Mouse (Mus musculus): Measurements from ENCODE around the gene Ak3. TPM values are rescaled to one million over a fixed set of nuclear protein-coding genes. Genes with fewer than 3 reads are reported as not detected.

Gene Ak3
- polyA plus RNA-seq, 1 experiment from 2014 or later, result 65.4 TPM

DNA sequence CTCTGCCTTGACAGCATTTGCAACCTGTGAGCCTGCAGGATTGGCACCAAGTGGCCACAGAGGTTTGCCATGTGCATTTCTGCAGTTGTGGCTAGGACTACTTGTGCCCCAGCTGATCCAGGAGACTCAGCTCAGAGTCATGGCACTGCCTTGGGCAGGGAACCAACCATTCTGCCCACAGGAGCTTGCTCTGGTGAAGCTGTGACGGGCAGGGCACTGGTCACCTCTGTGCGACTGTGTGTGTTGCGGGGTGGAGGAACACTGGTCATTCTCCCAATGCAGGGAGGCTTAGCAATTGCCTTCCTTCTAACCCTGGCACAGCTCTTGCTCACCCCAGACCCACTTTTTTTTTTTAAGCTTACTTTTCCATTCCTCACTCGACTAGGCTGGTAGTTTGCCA, 7.7 kb upstream of the Ak3 start:
- H3K36me3 ChIP-seq, result no peaks in the 10 kb centered on the region
- H3K27ac ChIP-seq, result no peak overlapping the region
- DNase-seq (ENCODE audit: low spot score), result no peak
- no peak overlapping the region for H3K4me3 ChIP-seq
- H3K4me1 ChIP-seq (replicated peaks), result peaks cover 6% of the 10 kb centered on the region
- 86% methylated on average over 4 of the region's 4 CpGs for WGBS
- no peaks in the 10 kb centered on the region for H3K9me3 ChIP-seq
- H3K27me3 ChIP-seq (ENCODE audit: insufficient read depth, poor library complexity, severe bottlenecking), result no peaks in the 10 kb centered on the region

DNA sequence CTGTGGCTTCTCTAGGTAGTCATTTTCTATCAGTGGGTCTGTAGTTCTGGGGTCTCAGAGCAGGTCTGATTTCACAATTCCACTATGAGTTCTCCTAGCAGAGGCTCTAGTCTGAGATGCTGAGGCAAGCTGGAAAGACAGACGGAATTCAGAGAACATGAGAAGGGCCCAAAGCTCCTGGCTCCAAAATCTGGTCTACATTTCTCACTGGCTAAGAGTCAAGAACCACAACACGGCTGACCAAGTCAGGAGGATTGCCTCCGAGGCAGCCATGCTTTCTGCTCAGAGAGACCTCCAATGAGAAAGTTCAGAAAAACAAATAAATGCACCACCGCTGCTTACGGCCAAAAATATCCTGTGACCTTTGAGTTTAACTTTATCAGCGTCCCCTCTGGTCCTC, 6.8 kb upstream of the Ak3 start:
- no peak overlapping the region for H3K27ac ChIP-seq
- H3K4me3 ChIP-seq, result no peak overlapping the region
- DNase-seq (ENCODE audit: low spot score), result no peak
- no peaks in the 10 kb centered on the region for H3K9me3 ChIP-seq
- H3K36me3 ChIP-seq, result no peaks in the 10 kb centered on the region
- 83% methylated on average over 6 of the region's 6 CpGs for WGBS
- no peaks in the 10 kb centered on the region for H3K4me1 ChIP-seq (replicated peaks)
- no peaks in the 10 kb centered on the region for H3K27me3 ChIP-seq (ENCODE audit: insufficient read depth, poor library complexity, severe bottlenecking)

DNA sequence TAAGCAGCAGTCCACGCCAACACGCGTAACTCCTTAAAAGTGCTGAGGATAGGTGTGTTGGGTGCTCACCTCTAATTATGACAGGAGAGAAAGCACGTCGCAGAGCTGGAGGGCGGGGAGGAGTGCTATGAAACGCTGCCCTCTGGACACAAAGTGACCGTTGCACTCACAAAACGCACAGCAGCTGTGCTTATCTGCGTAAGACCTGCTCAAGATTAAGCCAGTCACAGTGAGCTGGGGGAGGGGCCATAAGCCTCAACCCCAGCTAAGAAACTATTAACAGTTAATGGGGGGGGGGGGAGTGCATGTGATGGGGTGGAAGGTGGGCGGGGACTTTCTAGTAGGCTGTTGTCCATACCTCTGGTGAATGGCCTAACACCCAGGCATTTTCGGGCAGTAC, 5.0 kb upstream of the Ak3 start:
- H3K27ac ChIP-seq, result no peak overlapping the region
- no peak overlapping the region for H3K4me3 ChIP-seq
- no peaks in the 10 kb centered on the region for H3K36me3 ChIP-seq
- no peaks in the 10 kb centered on the region for H3K9me3 ChIP-seq
- no peak for DNase-seq (ENCODE audit: low spot score)
- H3K4me1 ChIP-seq (replicated peaks), result peaks cover 6% of the 10 kb centered on the region; the same call in 1 of the 2 replicates
- no peaks in the 10 kb centered on the region for H3K27me3 ChIP-seq (ENCODE audit: insufficient read depth, poor library complexity, severe bottlenecking)
- WGBS, result 90% methylated on average over 12 of the region's 12 CpGs

DNA sequence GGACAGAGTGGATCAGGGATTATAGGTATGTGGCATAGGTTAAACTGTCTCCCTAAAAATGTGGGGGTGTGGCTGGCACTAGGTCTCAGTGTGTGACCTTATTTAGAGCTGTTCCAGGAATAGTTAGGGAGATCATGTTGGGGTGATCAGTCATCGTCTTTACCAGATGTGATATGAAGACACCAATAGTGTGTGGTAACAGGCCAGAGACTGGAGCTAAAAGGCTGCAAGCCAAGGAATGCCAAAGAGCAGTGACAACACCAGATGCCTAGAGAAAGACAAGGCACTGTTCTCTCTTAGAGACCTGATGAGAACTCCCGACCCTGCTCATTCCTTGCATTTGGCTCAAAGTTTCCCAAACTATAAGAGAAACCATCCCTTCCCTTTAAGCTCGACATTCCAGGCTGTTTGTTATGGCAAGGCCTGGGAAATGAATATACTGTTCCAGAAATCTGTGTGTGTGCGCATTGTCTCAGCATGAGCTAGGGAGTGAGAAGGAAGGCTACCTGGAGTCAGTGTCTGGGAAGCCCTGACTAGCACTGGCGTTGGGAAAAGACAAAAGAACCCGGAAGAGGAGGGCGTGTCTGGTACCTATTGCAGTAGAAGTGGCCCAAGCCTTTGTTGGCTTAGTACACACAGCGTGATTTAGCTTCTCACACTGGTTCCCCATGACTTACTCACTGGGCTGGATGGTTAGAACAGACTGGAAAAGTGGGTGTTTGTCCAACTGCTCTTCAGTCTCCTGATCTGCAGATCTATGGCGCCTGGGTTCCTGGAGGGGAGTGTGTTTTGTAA, 2.6 kb upstream of the Ak3 start:
- H3K36me3 ChIP-seq, result no peaks in the 10 kb centered on the region
- H3K4me3 ChIP-seq, result no peak overlapping the region
- H3K27ac ChIP-seq, result no peak overlapping the region
- 79% methylated on average over 9 of the region's 9 CpGs for WGBS
- H3K4me1 ChIP-seq (replicated peaks), result peaks cover 30% of the 10 kb centered on the region
- H3K27me3 ChIP-seq (ENCODE audit: insufficient read depth, poor library complexity, severe bottlenecking), result no peaks in the 10 kb centered on the region
- DNase-seq (ENCODE audit: low spot score), result no peak
- H3K9me3 ChIP-seq, result no peaks in the 10 kb centered on the region

DNA sequence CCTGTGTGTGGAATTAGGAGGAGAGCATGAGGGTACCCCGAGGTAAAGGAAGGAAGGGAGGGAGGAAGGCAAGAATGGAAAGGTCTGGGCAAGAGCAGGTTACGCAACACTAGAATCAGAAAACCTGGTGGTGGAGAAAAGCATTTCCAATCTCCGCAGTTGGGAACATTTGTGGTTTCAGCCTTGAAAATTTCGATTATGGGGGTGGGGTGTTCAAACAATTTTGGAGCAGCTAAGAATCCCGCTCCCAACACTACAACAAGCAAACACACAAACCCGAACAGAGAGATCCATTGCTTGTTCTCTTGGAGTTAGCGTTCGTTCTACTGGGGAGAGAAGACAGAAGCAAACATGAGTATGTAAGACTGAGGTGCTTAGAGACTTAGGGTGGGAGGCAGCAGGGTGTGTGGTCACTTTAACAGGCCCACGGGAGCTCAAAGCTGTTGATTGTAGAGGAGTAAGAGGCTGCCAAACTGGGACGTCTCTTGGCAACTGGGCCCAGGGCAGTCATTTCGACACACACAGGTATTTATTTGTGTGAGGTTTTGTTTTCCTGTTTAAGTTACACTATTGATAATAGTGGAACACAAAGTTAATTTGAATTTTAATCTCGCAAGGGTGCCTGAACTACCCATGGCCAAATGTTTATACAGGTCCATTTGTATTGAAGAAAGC, 1.8 kb upstream of the Ak3 start:
- 87% methylated on average over 12 of the region's 12 CpGs for WGBS
- Histone ChIP-seq H3K27ac (no peak overlapping the region), H3K27me3 (ENCODE audit: insufficient read depth, poor library complexity, severe bottlenecking) (no peaks in the 10 kb centered on the region), H3K4me3 (no peak overlapping the region), H3K4me1 (replicated peaks) (peaks cover 38% of the 10 kb centered on the region), H3K9me3 (no peaks in the 10 kb centered on the region), H3K36me3 (no peaks in the 10 kb centered on the region)
- DNase-seq (ENCODE audit: low spot score), result no peak

DNA sequence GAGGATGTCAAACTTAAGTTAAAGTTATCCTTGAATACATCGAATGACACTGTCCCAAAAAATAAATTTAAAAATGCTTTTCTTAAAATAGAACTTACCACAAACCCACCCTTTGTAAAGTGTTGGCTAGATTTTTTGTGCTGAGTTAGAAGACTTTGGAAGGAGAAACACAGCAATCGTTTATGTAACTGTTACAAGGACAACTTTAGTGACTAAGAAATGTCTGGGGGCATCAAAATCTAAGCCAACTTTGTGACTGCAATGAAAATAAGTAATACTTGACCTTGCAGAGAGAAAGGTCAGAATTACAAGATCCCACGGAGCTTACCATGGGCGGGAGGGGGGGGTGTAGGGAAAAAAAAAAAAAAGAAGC, 814 bp downstream of the Ak3 start:
- WGBS, result 37% methylated on average over 4 of the region's 4 CpGs
- Histone ChIP-seq H3K27me3 (ENCODE audit: insufficient read depth, poor library complexity, severe bottlenecking) (no peaks in the 10 kb centered on the region), H3K27ac (peak overlapping the region; percentile 97), H3K36me3 (no peaks in the 10 kb centered on the region), H3K9me3 (no peaks in the 10 kb centered on the region), H3K4me3 (peak overlapping the region; percentile 83), H3K4me1 (replicated peaks) (peaks cover 53% of the 10 kb centered on the region)
- DNase-seq (ENCODE audit: low spot score), result no peak

DNA sequence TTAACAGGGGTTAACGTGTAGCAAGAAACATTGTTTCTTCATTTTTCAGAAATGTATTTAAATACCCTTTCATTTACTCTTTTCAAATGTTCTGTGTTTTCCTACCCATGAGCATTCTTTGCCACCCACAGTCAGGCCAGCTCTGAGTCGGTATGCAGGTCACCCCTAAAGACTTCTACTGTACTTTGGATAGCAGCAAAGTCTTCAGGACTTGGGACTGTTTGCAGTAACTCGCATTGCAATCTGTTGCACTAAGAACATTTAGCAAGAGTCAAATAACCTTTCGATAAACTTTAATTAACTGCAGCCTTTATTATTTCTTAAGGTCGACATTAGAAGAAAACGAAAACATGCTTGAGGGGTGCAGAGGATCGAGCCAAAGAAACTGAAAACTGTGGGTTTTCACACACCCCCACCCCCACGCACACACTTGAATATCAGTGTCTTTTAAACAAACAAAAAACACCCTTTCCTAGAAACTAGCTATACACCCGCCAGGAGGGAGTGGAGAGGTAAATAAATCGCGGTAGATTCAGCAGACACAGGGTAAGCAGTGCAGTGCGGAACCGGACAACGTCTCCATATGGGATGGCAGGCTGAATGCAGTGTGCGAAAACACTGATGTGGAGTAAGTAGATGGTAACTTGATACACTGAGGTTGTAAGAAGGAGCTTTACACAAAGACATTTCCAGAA, 1.7 kb downstream of the Ak3 start:
- peak overlapping the region; percentile 35 for H3K27ac ChIP-seq
- H3K4me1 ChIP-seq (replicated peaks), result peaks cover 53% of the 10 kb centered on the region
- H3K9me3 ChIP-seq, result no peaks in the 10 kb centered on the region
- no peaks in the 10 kb centered on the region for H3K36me3 ChIP-seq
- DNase-seq (ENCODE audit: low spot score), result peak; percentile 30
- WGBS, result 57% methylated on average over 15 of the region's 15 CpGs
- H3K27me3 ChIP-seq (ENCODE audit: insufficient read depth, poor library complexity, severe bottlenecking), result no peaks in the 10 kb centered on the region
- H3K4me3 ChIP-seq, result peak overlapping the region; percentile 83

DNA sequence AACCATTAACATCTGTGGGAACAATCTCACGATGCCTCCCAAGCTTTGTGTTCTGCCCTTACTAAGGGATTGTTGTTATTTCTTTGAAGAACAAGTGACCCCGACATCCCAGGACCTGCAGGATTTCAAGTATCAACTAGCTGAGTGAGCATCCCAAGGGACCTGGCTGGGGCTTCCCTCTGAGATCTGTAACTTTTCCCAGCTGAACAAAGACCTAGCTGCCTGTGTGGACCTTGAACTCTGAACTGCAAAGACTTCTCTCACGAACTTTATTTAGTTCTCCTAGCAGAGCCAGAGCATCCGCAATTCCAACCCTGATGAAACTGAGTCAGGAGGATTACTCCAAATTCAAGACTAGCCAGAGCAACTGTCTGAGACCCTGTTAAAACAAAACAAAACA, 2.4 kb downstream of the Ak3 start:
- H3K27me3 ChIP-seq (ENCODE audit: insufficient read depth, poor library complexity, severe bottlenecking), result no peaks in the 10 kb centered on the region
- peak; percentile 25 for DNase-seq (ENCODE audit: low spot score)
- 57% methylated on average over 4 of the region's 4 CpGs for WGBS
- H3K9me3 ChIP-seq, result no peaks in the 10 kb centered on the region
- peaks cover 53% of the 10 kb centered on the region for H3K4me1 ChIP-seq (replicated peaks)
- no peak overlapping the region for H3K4me3 ChIP-seq
- no peak overlapping the region for H3K27ac ChIP-seq
- H3K36me3 ChIP-seq, result no peaks in the 10 kb centered on the region; the same call in 1 of the 2 replicates

DNA sequence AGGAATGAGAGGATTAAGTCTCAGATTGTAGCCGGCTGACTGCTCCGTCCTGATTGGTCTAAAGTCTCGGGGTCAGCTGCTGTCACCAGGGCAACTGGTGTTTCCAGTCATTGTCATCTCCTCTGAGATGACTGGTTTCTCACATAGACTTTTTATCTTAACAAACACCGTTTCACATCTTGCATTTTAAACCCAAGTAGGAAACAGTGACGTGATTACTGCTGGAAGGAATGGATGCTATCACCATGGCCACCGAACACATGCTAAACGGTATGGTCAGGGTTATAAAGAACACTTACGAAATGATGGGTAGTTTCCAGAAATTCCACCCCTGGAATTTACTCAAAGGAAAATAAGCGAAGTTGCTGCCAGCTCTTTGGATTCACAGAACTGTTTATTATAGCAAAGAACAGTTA, 3.4 kb downstream of the Ak3 start:
- 47% methylated on average over 9 of the region's 9 CpGs for WGBS
- H3K27ac ChIP-seq, result no peak overlapping the region
- peaks cover 53% of the 10 kb centered on the region for H3K4me1 ChIP-seq (replicated peaks)
- peaks cover 7% of the 10 kb centered on the region for H3K36me3 ChIP-seq
- H3K9me3 ChIP-seq, result peaks cover 4% of the 10 kb centered on the region; the same call in 1 of the 2 replicates
- no peaks in the 10 kb centered on the region for H3K27me3 ChIP-seq (ENCODE audit: insufficient read depth, poor library complexity, severe bottlenecking)
- H3K4me3 ChIP-seq, result no peak overlapping the region
- no peak for DNase-seq (ENCODE audit: low spot score)

DNA sequence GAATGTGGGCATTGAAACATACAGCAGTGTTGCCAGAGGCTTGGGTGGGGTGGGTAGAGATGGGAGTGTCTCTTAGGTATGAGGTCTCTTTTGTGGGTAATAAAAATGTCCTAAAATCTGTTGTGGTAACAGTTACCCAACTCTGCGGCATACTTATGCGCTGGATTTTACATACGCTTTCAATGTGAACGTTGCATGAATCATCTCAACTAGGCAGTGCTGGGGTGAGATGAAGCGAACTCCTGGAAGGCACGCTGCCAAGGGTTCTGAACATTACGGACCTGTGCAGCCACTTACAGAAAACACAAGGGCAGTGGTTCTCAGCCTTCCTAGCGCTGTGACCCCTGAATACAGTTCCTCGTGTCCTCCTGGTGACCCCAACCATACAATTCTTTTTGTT, 5.1 kb downstream of the Ak3 start:
- Histone ChIP-seq H3K36me3 (peaks cover 15% of the 10 kb centered on the region), H3K4me1 (replicated peaks) (peaks cover 45% of the 10 kb centered on the region), H3K9me3 (peaks cover 4% of the 10 kb centered on the region; the same call in 1 of the 2 replicates), H3K27ac (no peak overlapping the region), H3K27me3 (ENCODE audit: insufficient read depth, poor library complexity, severe bottlenecking) (no peaks in the 10 kb centered on the region), H3K4me3 (no peak overlapping the region)
- 94% methylated on average over 9 of the region's 9 CpGs for WGBS
- DNase-seq (ENCODE audit: low spot score), result no peak

DNA sequence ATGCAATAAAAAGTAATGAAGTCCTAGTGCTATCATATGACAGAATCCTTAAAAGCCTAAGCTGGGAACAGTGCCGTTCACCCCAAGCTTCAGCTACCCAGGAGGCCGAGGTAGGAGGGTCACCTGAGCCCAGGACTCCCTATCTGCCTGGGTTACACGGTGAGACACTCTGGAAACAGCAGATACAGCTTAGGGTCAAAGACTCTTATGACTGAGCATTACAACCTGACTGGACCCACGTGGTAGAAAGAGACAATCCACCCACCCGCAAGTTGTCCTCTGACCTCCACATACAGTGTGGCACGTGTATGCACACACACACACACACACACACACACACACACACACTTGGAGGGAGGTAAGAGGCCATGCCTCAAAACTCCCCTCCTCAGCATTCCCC, 5.6 kb downstream of the Ak3 start:
- Histone ChIP-seq H3K36me3 (peaks cover 20% of the 10 kb centered on the region), H3K4me3 (no peak overlapping the region), H3K27ac (no peak overlapping the region), H3K27me3 (ENCODE audit: insufficient read depth, poor library complexity, severe bottlenecking) (no peaks in the 10 kb centered on the region), H3K4me1 (replicated peaks) (peaks cover 40% of the 10 kb centered on the region), H3K9me3 (peaks cover 4% of the 10 kb centered on the region; the same call in 1 of the 2 replicates)
- DNase-seq (ENCODE audit: low spot score), result no peak
- 79% methylated on average over 6 of the region's 6 CpGs for WGBS

DNA sequence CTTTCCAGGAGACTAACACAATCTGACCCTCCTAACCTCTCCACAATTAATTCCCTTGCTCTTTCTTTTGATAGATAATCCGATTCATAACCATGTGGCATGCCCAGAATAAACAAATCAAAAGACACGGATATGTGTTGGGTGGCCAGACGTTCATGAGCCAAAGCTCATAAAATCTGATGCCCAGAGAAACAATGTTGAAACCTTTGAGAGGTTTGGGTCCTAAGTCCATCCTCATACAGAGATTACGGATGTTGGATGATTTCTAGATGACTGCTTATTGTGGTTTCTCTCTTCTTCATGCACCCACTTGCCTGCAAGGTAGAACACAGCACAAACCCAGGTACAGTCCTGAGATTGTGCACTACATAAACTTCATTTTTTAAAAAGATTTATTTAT, 7.6 kb downstream of the Ak3 start:
- H3K4me1 ChIP-seq (replicated peaks), result peaks cover 21% of the 10 kb centered on the region
- peaks cover 4% of the 10 kb centered on the region; the same call in 1 of the 2 replicates for H3K9me3 ChIP-seq
- H3K27ac ChIP-seq, result no peak overlapping the region
- no peak overlapping the region for H3K4me3 ChIP-seq
- 93% methylated on average over 4 of the region's 4 CpGs for WGBS
- no peak for DNase-seq (ENCODE audit: low spot score)
- H3K27me3 ChIP-seq (ENCODE audit: insufficient read depth, poor library complexity, severe bottlenecking), result no peaks in the 10 kb centered on the region
- H3K36me3 ChIP-seq, result peaks cover 39% of the 10 kb centered on the region

DNA sequence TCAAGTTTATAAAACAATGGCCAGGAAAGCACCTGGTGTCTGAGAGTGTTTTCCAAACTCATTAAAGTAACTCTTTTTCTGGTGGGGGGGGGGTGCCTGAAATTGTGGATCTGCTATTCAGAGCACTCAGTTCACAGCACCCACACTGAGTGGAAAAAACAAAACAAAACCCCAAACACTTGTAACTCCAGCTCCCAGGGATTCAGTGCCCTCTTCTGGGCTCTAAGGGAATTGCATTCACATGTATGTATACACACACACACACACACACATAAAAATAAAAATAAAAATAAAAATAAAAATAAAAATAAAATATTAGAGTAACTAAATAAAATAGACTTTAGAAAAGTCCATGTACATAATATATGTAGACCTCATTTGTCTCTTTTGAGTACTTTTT, 8.4 kb downstream of the Ak3 start:
- Histone ChIP-seq H3K4me3 (no peak overlapping the region), H3K9me3 (peaks cover 4% of the 10 kb centered on the region; the same call in 1 of the 2 replicates), H3K27me3 (ENCODE audit: insufficient read depth, poor library complexity, severe bottlenecking) (no peaks in the 10 kb centered on the region), H3K36me3 (peaks cover 48% of the 10 kb centered on the region), H3K4me1 (replicated peaks) (peaks cover 12% of the 10 kb centered on the region), H3K27ac (no peak overlapping the region)
- DNase-seq (ENCODE audit: low spot score), result no peak
